Mouse (Mus musculus): ENCODE data around the gene Slc4a1. TPM values are rescaled to one million over a fixed set of nuclear protein-coding genes. Genes with fewer than 3 reads are reported as not detected.

Slc4a1 gene
- polyA plus RNA-seq, 2 experiments, result 570 to 606 TPM

GRCm38 (mm10) chr11:102398007-102398825 lies 32.2 kb upstream of the Slc4a1 start:
- H3K27me3 ChIP-seq (ENCODE audit: control insufficient read depth, insufficient read depth, low read length), result peaks cover 75% of the 10 kb centered on the region
- TF ChIP-seq EP300 (IDR thresholded peaks at IDR 0.05; ENCODE audit: low read depth) (no peak), CTCF (IDR thresholded peaks at IDR 0.05; ENCODE audit: low read depth) (no peak)
- peaks cover 9% of the 10 kb centered on the region for H3K36me3 ChIP-seq (replicated peaks; ENCODE audit: control insufficient read depth, insufficient read depth, low read depth)
- WGBS (ENCODE audit: insufficient replicate concordance), result 74% methylated on average over 20 of the region's 20 CpGs
- H3K4me2 ChIP-seq (ENCODE audit: low read depth), result no peak overlapping the region
- DNase-seq (ENCODE audit: low read depth in 3 of 3, low spot score in 3 of 3), result no peak
- no peak for ATAC-seq (ENCODE audit: insufficient read depth)
- no peaks in the 10 kb centered on the region for H3K9me3 ChIP-seq (ENCODE audit: control insufficient read depth, low read length)
- H3K4me1 ChIP-seq (replicated peaks; ENCODE audit: control insufficient read depth in 2 of 2, insufficient read depth in 2 of 2, low read length in 1 of 2), result peaks cover 2 to 3% of the 10 kb centered on the region in 2 experiments; a peak in 2 of 4 replicates
- H3K4me3 ChIP-seq (ENCODE audit: insufficient read depth in 1 of 2, low read depth in 2 of 2, low read length in 2 of 2), result no peak overlapping the region
- H3K27ac ChIP-seq, result no peak overlapping the region
- no peak overlapping the region for H3K9ac ChIP-seq (replicated peaks)

GRCm38 (mm10) chr11:102396671-102397141 lies 30.7 kb upstream of the Slc4a1 start:
- no peak for ATAC-seq (ENCODE audit: insufficient read depth)
- DNase-seq (ENCODE audit: low read depth in 3 of 3, low spot score in 3 of 3), result no peak
- Histone ChIP-seq H3K36me3 (replicated peaks; ENCODE audit: control insufficient read depth, insufficient read depth, low read depth) (no peaks in the 10 kb centered on the region), H3K9ac (replicated peaks) (no peak overlapping the region), H3K27ac (no peak overlapping the region), H3K4me2 (ENCODE audit: low read depth) (no peak overlapping the region), H3K4me3 (ENCODE audit: insufficient read depth in 1 of 2, low read depth in 2 of 2, low read length in 2 of 2) (no peak overlapping the region), H3K9me3 (ENCODE audit: control insufficient read depth, low read length) (no peaks in the 10 kb centered on the region), H3K4me1 (replicated peaks; ENCODE audit: control insufficient read depth in 2 of 2, insufficient read depth in 2 of 2, low read length in 1 of 2) (peaks cover 8 to 12% of the 10 kb centered on the region in 2 experiments; a peak in 3 of 4 replicates), H3K27me3 (ENCODE audit: control insufficient read depth, insufficient read depth, low read length) (peaks cover 88% of the 10 kb centered on the region)
- WGBS (ENCODE audit: insufficient replicate concordance), result 80% methylated on average over 7 of the region's 7 CpGs
- TF ChIP-seq CTCF (IDR thresholded peaks at IDR 0.05; ENCODE audit: low read depth), result no peak
- no peak for TF ChIP-seq EP300 (IDR thresholded peaks at IDR 0.05; ENCODE audit: low read depth)

- Histone ChIP-seq H3K27me3 (ENCODE audit: control insufficient read depth, insufficient read depth, low read length) (peaks cover 91% of the 10 kb centered on the region), H3K9me3 (ENCODE audit: control insufficient read depth, low read length) (no peaks in the 10 kb centered on the region), H3K27ac (no peak overlapping the region), H3K36me3 (replicated peaks; ENCODE audit: control insufficient read depth, insufficient read depth, low read depth) (no peaks in the 10 kb centered on the region), H3K4me2 (ENCODE audit: low read depth) (no peak overlapping the region), H3K9ac (replicated peaks) (no peak overlapping the region), H3K4me1 (replicated peaks; ENCODE audit: control insufficient read depth in 2 of 2, insufficient read depth in 2 of 2, low read length in 1 of 2) (peaks cover 8 to 12% of the 10 kb centered on the region in 2 experiments; a peak in 3 of 4 replicates), H3K4me3 (ENCODE audit: insufficient read depth in 1 of 2, low read depth in 2 of 2, low read length in 2 of 2) (no peak overlapping the region)
- TF ChIP-seq EP300 (IDR thresholded peaks at IDR 0.05; ENCODE audit: low read depth) (no peak), CTCF (IDR thresholded peaks at IDR 0.05; ENCODE audit: low read depth) (no peak)
- ATAC-seq (ENCODE audit: insufficient read depth) (no peak), DNase-seq (ENCODE audit: low read depth in 3 of 3, low spot score in 3 of 3) (no peak)
- 44% methylated on average over 6 of the region's 6 CpGs for WGBS (ENCODE audit: insufficient replicate concordance)
These were observed 30.3 kb upstream of the Slc4a1 start for GRCm38 (mm10) chr11:102396263-102396662.

GRCm38 (mm10) chr11:102395250-102395649 lies 29.2 kb upstream of the Slc4a1 start:
- TF ChIP-seq EP300 (IDR thresholded peaks at IDR 0.05; ENCODE audit: low read depth), result no peak
- TF ChIP-seq CTCF (IDR thresholded peaks at IDR 0.05; ENCODE audit: low read depth), result no peak
- DNase-seq (ENCODE audit: low read depth in 3 of 3, low spot score in 3 of 3), result no peak
- no peak for ATAC-seq (ENCODE audit: insufficient read depth)
- Histone ChIP-seq H3K27me3 (ENCODE audit: control insufficient read depth, insufficient read depth, low read length) (peaks cover 91% of the 10 kb centered on the region), H3K36me3 (replicated peaks; ENCODE audit: control insufficient read depth, insufficient read depth, low read depth) (no peaks in the 10 kb centered on the region), H3K4me3 (ENCODE audit: insufficient read depth in 1 of 2, low read depth in 2 of 2, low read length in 2 of 2) (no peak overlapping the region), H3K4me2 (ENCODE audit: low read depth) (no peak overlapping the region), H3K27ac (no peak overlapping the region), H3K9me3 (ENCODE audit: control insufficient read depth, low read length) (no peaks in the 10 kb centered on the region), H3K4me1 (replicated peaks; ENCODE audit: control insufficient read depth in 2 of 2, insufficient read depth in 2 of 2, low read length in 1 of 2) (peaks cover 6 to 12% of the 10 kb centered on the region in 2 experiments; a peak in 3 of 4 replicates), H3K9ac (replicated peaks) (no peak overlapping the region)
- WGBS (ENCODE audit: insufficient replicate concordance), result 19% methylated on average over 5 of the region's 5 CpGs

GRCm38 (mm10) chr11:102394421-102395124 lies 28.6 kb upstream of the Slc4a1 start:
- Histone ChIP-seq H3K36me3 (replicated peaks; ENCODE audit: control insufficient read depth, insufficient read depth, low read depth) (no peaks in the 10 kb centered on the region), H3K27ac (no peak overlapping the region), H3K9ac (replicated peaks) (no peak overlapping the region), H3K4me2 (ENCODE audit: low read depth) (no peak overlapping the region), H3K9me3 (ENCODE audit: control insufficient read depth, low read length) (no peaks in the 10 kb centered on the region), H3K4me3 (ENCODE audit: insufficient read depth in 1 of 2, low read depth in 2 of 2, low read length in 2 of 2) (no peak overlapping the region), H3K27me3 (ENCODE audit: control insufficient read depth, insufficient read depth, low read length) (peaks cover 84% of the 10 kb centered on the region), H3K4me1 (replicated peaks; ENCODE audit: control insufficient read depth in 2 of 2, insufficient read depth in 2 of 2, low read length in 1 of 2) (peaks cover 6 to 12% of the 10 kb centered on the region in 2 experiments; a peak in 3 of 4 replicates)
- no peak for DNase-seq (ENCODE audit: low read depth in 3 of 3, low spot score in 3 of 3)
- no peak for ATAC-seq (ENCODE audit: insufficient read depth)
- 73% methylated on average over 9 of the region's 9 CpGs for WGBS (ENCODE audit: insufficient replicate concordance)
- TF ChIP-seq EP300 (IDR thresholded peaks at IDR 0.05; ENCODE audit: low read depth), result no peak
- no peak for TF ChIP-seq CTCF (IDR thresholded peaks at IDR 0.05; ENCODE audit: low read depth)
